Mouse (Mus musculus): ENCODE data around the gene Dolpp1. TPM values are rescaled to one million over a fixed set of nuclear protein-coding genes. Genes with fewer than 3 reads are reported as not detected.

Gene Dolpp1
- total RNA-seq, 2 experiments from 2014 or later = 5.3 to 6.1 TPM

- peak; percentile 57 for TF ChIP-seq CTCF (IDR thresholded peaks at IDR 0.05)
- peak; percentile 95 for DNase-seq
- peak within 1 kb of the TSS; percentile 96 for H3K4me3 ChIP-seq
- peak within 1 kb of the TSS; percentile 84 for H3K27ac ChIP-seq
- intact Hi-C loops (cut with DNase I) = loop anchor here (5.0 kb wide), 1 partner anchor 72 kb away; the partner anchor contains the start of genes Dolk and Nup188
These were observed 33.2 kb upstream of the Dolpp1 start, which contains the start of gene Sh3glb2 for GRCm38 (mm10) chr2:30358533-30359531. TSS of gene Sh3glb2 (minus strand) at chr2:30359337.

- no peak overlapping the region for H3K4me3 ChIP-seq
These were observed 31.4 kb upstream of the Dolpp1 start for GRCm38 (mm10) chr2:30360626-30361025.

GRCm38 (mm10) chr2:30362865-30363264 lies 29.2 kb upstream of the Dolpp1 start:
- H3K27ac ChIP-seq = no peak overlapping the region
- intact Hi-C loops (cut with DNase I) = no loop called here
- no peak for DNase-seq
- TF ChIP-seq CTCF (IDR thresholded peaks at IDR 0.05) = peak; percentile 43; the same call in 1 of the 2 replicates
- no peak overlapping the region for H3K4me3 ChIP-seq

More at GRCm38 (mm10) chr2:30360626-30361025, 31.4 kb upstream of the Dolpp1 start:
- H3K27ac ChIP-seq = no peak overlapping the region
- no peak for DNase-seq
- no peak for TF ChIP-seq CTCF (IDR thresholded peaks at IDR 0.05)
- intact Hi-C loops (cut with DNase I) = no loop called here

- Histone ChIP-seq H3K27ac (peak within 1 kb of the TSS; percentile 89), H3K4me3 (peak within 1 kb of the TSS; percentile 92)
- intact Hi-C loops (cut with DNase I) = no loop called here
- TF ChIP-seq CTCF (IDR thresholded peaks at IDR 0.05) = no peak
- peak; percentile 100 for DNase-seq
These were observed 28.0 kb upstream of the Dolpp1 start, which contains the start of gene Miga2 for GRCm38 (mm10) chr2:30363773-30364650. TSS of gene Miga2 (plus strand) at chr2:30364233.

GRCm38 (mm10) chr2:30365281-30366069 lies 26.6 kb upstream of the Dolpp1 start:
- peak; percentile 47 for DNase-seq
- Histone ChIP-seq H3K4me3 (peak overlapping the region; percentile 92), H3K27ac (peak overlapping the region; percentile 89)
- intact Hi-C loops (cut with DNase I) = no loop called here
- no peak for TF ChIP-seq CTCF (IDR thresholded peaks at IDR 0.05)

GRCm38 (mm10) chr2:30366203-30366602 lies 25.9 kb upstream of the Dolpp1 start:
- peak; percentile 61 for DNase-seq
- peak overlapping the region; percentile 92 for H3K4me3 ChIP-seq
- peak; percentile 44; the same call in 1 of the 2 replicates for TF ChIP-seq CTCF (IDR thresholded peaks at IDR 0.05)
- peak overlapping the region; percentile 89 for H3K27ac ChIP-seq
- intact Hi-C loops (cut with DNase I) = no loop called here

- Histone ChIP-seq H3K27ac (no peak overlapping the region), H3K4me3 (no peak overlapping the region)
- intact Hi-C loops (cut with DNase I) = no loop called here
- no peak for TF ChIP-seq CTCF (IDR thresholded peaks at IDR 0.05)
- DNase-seq = no peak
These were observed 20.5 kb upstream of the Dolpp1 start for GRCm38 (mm10) chr2:30371544-30371943.

- TF ChIP-seq CTCF (IDR thresholded peaks at IDR 0.05) = no peak
- no peak overlapping the region for H3K4me3 ChIP-seq
- intact Hi-C loops (cut with DNase I) = no loop called here
- H3K27ac ChIP-seq = no peak overlapping the region
- DNase-seq = no peak
These were observed 19.3 kb upstream of the Dolpp1 start for GRCm38 (mm10) chr2:30372726-30373125.

- Histone ChIP-seq H3K27ac (no peak overlapping the region), H3K4me3 (no peak overlapping the region)
- no peak for DNase-seq
- no peak for TF ChIP-seq CTCF (IDR thresholded peaks at IDR 0.05)
- intact Hi-C loops (cut with DNase I) = no loop called here
These were observed 16.2 kb upstream of the Dolpp1 start for GRCm38 (mm10) chr2:30375893-30376292.

- TF ChIP-seq CTCF (IDR thresholded peaks at IDR 0.05) = no peak
- no peak for DNase-seq
- Histone ChIP-seq H3K4me3 (no peak overlapping the region), H3K27ac (no peak overlapping the region)
- intact Hi-C loops (cut with DNase I) = no loop called here
These were observed 14.3 kb upstream of the Dolpp1 start for GRCm38 (mm10) chr2:30377721-30378120.

GRCm38 (mm10) chr2:30379307-30379706 lies 12.7 kb upstream of the Dolpp1 start:
- TF ChIP-seq CTCF (IDR thresholded peaks at IDR 0.05) = no peak
- DNase-seq = no peak
- Histone ChIP-seq H3K4me3 (no peak overlapping the region), H3K27ac (no peak overlapping the region)
- intact Hi-C loops (cut with DNase I) = no loop called here
